ENCODE assay signal across 20 mouse cellular contexts in the genomic region with DNA sequence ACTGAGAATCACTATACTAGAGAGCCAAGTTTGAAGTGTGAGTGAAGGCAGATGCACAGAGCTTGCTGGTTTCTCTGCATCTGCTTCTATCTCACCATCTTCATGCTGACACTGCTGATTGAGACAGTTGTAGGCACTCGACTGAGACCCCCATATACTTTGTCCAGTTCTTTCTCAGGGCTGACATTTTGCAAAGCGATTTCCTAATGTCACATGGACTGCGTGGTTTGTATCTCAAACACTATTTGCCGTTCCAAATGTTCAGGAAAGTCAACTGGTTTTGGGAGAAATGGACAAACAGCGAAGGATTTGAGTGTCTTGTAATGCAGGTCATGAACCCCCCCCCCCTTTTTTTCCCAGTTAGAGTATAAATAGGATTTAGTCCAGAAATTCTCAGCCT. TPM values are rescaled to one million over a fixed set of nuclear protein-coding genes. Genes with fewer than 3 reads are reported as not detected.
DNase-seq lines count a peak whose midpoint lies in the region; ATAC-seq and TF ChIP-seq lines count a peak whose summit lies in the region.
"Had no signal": no experiment of that assay in that cellular context is flagged by ENCODE, and none has a peak within 500 bp of the region (broad histone marks: within the 10 kb centered on the region; RNA-seq: fewer than 3 reads in every experiment).

No protein-coding gene starts in this region.

- no peak for ATAC-seq in heart, embryonic 12.5 days (ENCODE audit: insufficient number of reproducible peaks, low FRiP score)
- ATAC-seq in neural tube, embryonic 12.5 days (ENCODE audit: low FRiP score, low read depth): no peak
- ATAC-seq in neural tube, embryonic 15.5 days (ENCODE audit: low FRiP score): no peak
- ATAC-seq: inflammation-experienced regulatory T-cells, adult 6 months had no signal

- peaks cover 42% of the 10 kb centered on the region for H3K4me1 ChIP-seq in heart, embryonic 12.5 days (replicated peaks)
- H3K4me1 ChIP-seq in neural tube, embryonic 12.5 days: peaks cover 33% of the 10 kb centered on the region
- peaks cover 40% of the 10 kb centered on the region for H3K4me1 ChIP-seq in neural tube, embryonic 15.5 days

- no peaks in the 10 kb centered on the region for H3K36me3 ChIP-seq in heart, embryonic 12.5 days
- no peaks in the 10 kb centered on the region for H3K36me3 ChIP-seq in neural tube, embryonic 12.5 days
- H3K36me3 ChIP-seq in neural tube, embryonic 15.5 days: no peaks in the 10 kb centered on the region
- H3K36me3 ChIP-seq: forebrain, embryonic 12.5 days; limb, embryonic 10.5 days; liver, embryonic 15.5 days had no signal

- H3K27ac ChIP-seq in heart, embryonic 12.5 days (ENCODE audit: poor library complexity, severe bottlenecking): 0 out of 2 replicates have a peak overlapping the region, but pooled peaks have one; percentile 46
- H3K27ac ChIP-seq in layer of hippocampus, adult 2 months: peak overlapping the region; percentile 80; the same call in 1 of the 2 replicates
- H3K27ac ChIP-seq in neural tube, embryonic 12.5 days: no peak overlapping the region
- peak overlapping the region; percentile 77 for H3K27ac ChIP-seq in neural tube, embryonic 15.5 days (replicated peaks)
- H3K27ac ChIP-seq: forebrain, embryonic 12.5 days; liver, embryonic 15.5 days had no signal

- H3K9me3 ChIP-seq in heart, embryonic 12.5 days (replicated peaks): no peaks in the 10 kb centered on the region
- H3K9me3 ChIP-seq in neural tube, embryonic 12.5 days: no peaks in the 10 kb centered on the region
- no peaks in the 10 kb centered on the region for H3K9me3 ChIP-seq in neural tube, embryonic 15.5 days (replicated peaks)
- H3K9me3 ChIP-seq: embryonic facial prominence, embryonic 13.5 days; forebrain, embryonic 12.5 days; limb, embryonic 10.5 days; liver, embryonic 15.5 days had no signal

- H3K4me3 ChIP-seq in heart, embryonic 12.5 days: no peak overlapping the region
- no peak overlapping the region for H3K4me3 ChIP-seq in layer of hippocampus, adult 2 months
- no peak overlapping the region for H3K4me3 ChIP-seq in neural tube, embryonic 12.5 days
- H3K4me3 ChIP-seq in neural tube, embryonic 15.5 days (replicated peaks): no peak overlapping the region
- H3K4me3 ChIP-seq: embryonic facial prominence, embryonic 13.5 days; erythroblast, embryonic 14.5 days; forebrain, embryonic 12.5 days; liver, embryonic 15.5 days had no signal

- WGBS in heart, embryonic 12.5 days: 73% methylated on average over 5 of the region's 5 CpGs
- WGBS in neural tube, embryonic 12.5 days: 92% methylated on average over 5 of the region's 5 CpGs
- WGBS in neural tube, embryonic 15.5 days: 83% methylated on average over 5 of the region's 5 CpGs

- H3K4me2 ChIP-seq in heart, embryonic 12.5 days: no peak overlapping the region; the same call in 1 of the 2 replicates
- H3K4me2 ChIP-seq in neural tube, embryonic 12.5 days (replicated peaks): 0 out of 2 replicates have a peak overlapping the region, but pooled peaks have one; percentile 28
- peak overlapping the region; percentile 1; the same call in 1 of the 2 replicates for H3K4me2 ChIP-seq in neural tube, embryonic 15.5 days
- H3K4me2 ChIP-seq: forebrain, embryonic 12.5 days; liver, embryonic 15.5 days; midbrain, embryonic 11.5 days had no signal

- H3K9ac ChIP-seq in heart, embryonic 12.5 days: no peak overlapping the region
- H3K9ac ChIP-seq in neural tube, embryonic 12.5 days: no peak overlapping the region
- no peak overlapping the region for H3K9ac ChIP-seq in neural tube, embryonic 15.5 days (replicated peaks)
- H3K9ac ChIP-seq: embryonic facial prominence, embryonic 13.5 days; liver, embryonic 15.5 days had no signal

- intact Hi-C loops in heart, postnatal 36 days (cut with DNase I): loop anchor here (2.0 kb wide), 1 partner anchor 41 kb away; no protein-coding TSS in a partner anchor

- DNase-seq in heart, postnatal 36 days: no peak
- no peak for DNase-seq in layer of hippocampus, adult 2 months (ENCODE audit: low spot score in 2 of 2)
- no peak for DNase-seq in layer of hippocampus, adult 9-10 months (ENCODE audit: low spot score)
- no peak for DNase-seq in neural tube, embryonic 10.5 days (ENCODE audit: extremely low spot score, low spot score)
- no peak for DNase-seq in gastrocnemius, postnatal 10 days
- DNase-seq: cerebellum, postnatal 14 days; kidney, adult 8-10 months; liver; right cerebral cortex, postnatal 25 days; spleen, adult 18-20 months had no signal

- no peaks in the 10 kb centered on the region for H3K27me3 ChIP-seq in heart, embryonic 12.5 days (replicated peaks)
- no peaks in the 10 kb centered on the region for H3K27me3 ChIP-seq in neural tube, embryonic 12.5 days (replicated peaks)
- H3K27me3 ChIP-seq in neural tube, embryonic 15.5 days (replicated peaks): no peaks in the 10 kb centered on the region
- H3K27me3 ChIP-seq: embryonic facial prominence, embryonic 13.5 days had no signal

- no peak for TF ChIP-seq CTCF in layer of hippocampus, adult 2 months (conservative IDR thresholded peaks at IDR 0.05)

RNA-seq across cellular contexts. Expression of gene Serpine2, which starts 1.0 kb away (rescaled TPM):
- polyA plus RNA-seq in heart, embryonic 12.5 days (2016; fragmentation: Nextera tagmentation; extraction: Ambion mirVana): 171 and 177 TPM in 2 replicates
- 10 to 100 TPM; 18.7 to 27.2 TPM for total RNA-seq in heart, postnatal 36 days (2021)
- total RNA-seq in layer of hippocampus, adult 2 months (2021): 100 to 1,000 TPM; 130 to 131 TPM
- polyA plus RNA-seq in neural tube, embryonic 12.5 days (2016; fragmentation: Nextera tagmentation; extraction: Ambion mirVana): 173 and 189 TPM in 2 replicates
- polyA plus RNA-seq in neural tube, embryonic 15.5 days (2015; fragmentation: Nextera tagmentation; extraction: Ambion mirVana): 382 and 384 TPM in 2 replicates
- total RNA-seq in gastrocnemius, postnatal 10 days (2021): 10 to 100 TPM; 47.0 to 86.2 TPM
